Mouse (Mus musculus): ENCODE data around the gene Cbx4. TPM values are rescaled to one million over a fixed set of nuclear protein-coding genes. Genes with fewer than 3 reads are reported as not detected.
A peak's percentile ranks its signal among the peaks of the same experiment; 100 is the strongest.
"Not testable (repeated sequence)": the region's sequence is repeated elsewhere in the genome, so short reads cannot be mapped to it uniquely, and the experiment has no call there.

Gene Cbx4
- total and polyA plus RNA-seq, 2 experiments from 2014 or later: 8.2 to 23.1 TPM

DNA sequence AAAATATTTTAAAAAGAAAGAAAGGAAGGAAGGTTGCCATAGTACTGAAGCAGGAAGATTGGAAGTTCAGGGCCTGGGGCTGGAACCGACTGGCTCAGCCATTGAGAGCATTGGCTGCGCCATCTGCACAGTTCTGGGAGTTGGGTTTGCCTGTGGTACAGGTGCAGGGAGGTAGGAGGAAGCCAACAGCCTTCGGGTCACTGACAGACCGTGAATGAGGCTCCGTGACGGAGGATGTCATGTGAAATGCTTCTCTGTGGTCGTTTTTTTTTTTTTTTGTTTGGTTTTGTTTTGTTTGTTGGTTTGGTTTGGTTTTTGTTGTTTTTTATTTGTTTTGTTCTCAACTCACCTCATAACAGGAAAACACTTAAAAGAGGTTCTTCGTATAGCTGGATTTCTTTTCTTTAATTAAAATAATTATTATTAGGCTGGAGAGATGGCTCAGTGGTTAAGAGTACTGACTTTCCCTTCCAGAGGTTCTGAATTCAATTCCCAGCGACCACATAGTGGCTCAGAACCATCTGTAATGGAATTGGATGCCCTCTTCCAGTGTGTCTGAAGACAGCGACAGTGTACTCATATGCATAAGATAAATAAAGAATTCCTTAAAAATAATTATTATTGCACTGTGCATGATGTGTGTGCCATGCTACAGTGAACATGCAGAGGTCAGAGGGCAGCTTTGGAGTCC is 22.7 kb upstream of the Cbx4 start:
- Histone ChIP-seq H3K9ac (replicated peaks; ENCODE audit: low read depth, low read length) (no peak overlapping the region), H3K4me2 (ENCODE audit: low read depth, low read length) (no peak overlapping the region), H3K4me3 (ENCODE audit: low read depth, low read length) (no peak overlapping the region), H3K27ac (ENCODE audit: low read depth) (no peak overlapping the region), H3K36me3 (replicated peaks; ENCODE audit: control insufficient read depth, insufficient read depth, low read length) (no peaks in the 10 kb centered on the region), H3K9me3 (replicated peaks; ENCODE audit: control insufficient read depth, low read length) (no peaks in the 10 kb centered on the region), H3K4me1 (ENCODE audit: control insufficient read depth, insufficient read depth) (peaks cover 10% of the 10 kb centered on the region; the same call in 1 of the 2 replicates), H3K27me3 (ENCODE audit: control insufficient read depth, insufficient read depth, low read length) (no peaks in the 10 kb centered on the region)
- 82% methylated on average over 10 of the region's 10 CpGs for WGBS
- DNase-seq (ENCODE audit: low spot score) (no peak), ATAC-seq (ENCODE audit: insufficient read depth, low read depth) (no peak)
- TF ChIP-seq EP300 (IDR thresholded peaks at IDR 0.05; ENCODE audit: low read depth): no peak
- TF ChIP-seq CTCF (IDR thresholded peaks at IDR 0.05; ENCODE audit: low read depth): no peak

DNA sequence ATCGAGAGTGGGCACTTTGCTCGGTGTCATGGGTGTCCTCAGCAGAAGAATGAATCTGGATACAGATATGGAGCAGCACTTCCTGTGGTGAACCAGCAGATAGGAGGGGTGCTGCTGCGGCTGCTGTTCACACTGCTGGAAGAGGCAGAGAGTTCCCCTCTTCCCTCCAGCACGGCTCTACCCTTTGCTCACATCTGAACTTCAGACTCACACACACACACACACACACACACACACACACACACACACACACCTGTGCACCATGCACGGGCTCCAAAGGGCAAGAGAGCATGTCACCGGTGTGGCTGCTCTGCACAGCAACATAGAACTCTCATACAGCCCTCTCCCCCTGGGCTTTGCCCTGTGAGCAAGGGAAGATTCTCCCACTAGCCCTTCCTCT is 20.3 kb upstream of the Cbx4 start:
- DNase-seq (ENCODE audit: low spot score): no peak
- H3K9me3 ChIP-seq (replicated peaks; ENCODE audit: control insufficient read depth, low read length): no peaks in the 10 kb centered on the region
- peaks cover 10% of the 10 kb centered on the region; the same call in 1 of the 2 replicates for H3K4me1 ChIP-seq (ENCODE audit: control insufficient read depth, insufficient read depth)
- H3K4me2 ChIP-seq (ENCODE audit: low read depth, low read length): no peak overlapping the region
- TF ChIP-seq EP300 (IDR thresholded peaks at IDR 0.05; ENCODE audit: low read depth) (no peak), CTCF (IDR thresholded peaks at IDR 0.05; ENCODE audit: low read depth) (no peak)
- H3K9ac ChIP-seq (replicated peaks; ENCODE audit: low read depth, low read length): no peak overlapping the region
- no peaks in the 10 kb centered on the region for H3K36me3 ChIP-seq (replicated peaks; ENCODE audit: control insufficient read depth, insufficient read depth, low read length)
- no peak overlapping the region for H3K4me3 ChIP-seq (ENCODE audit: low read depth, low read length)
- H3K27ac ChIP-seq (ENCODE audit: low read depth): no peak overlapping the region
- whole genome bisulfite sequencing: 24% methylated on average over 6 of the region's 6 CpGs
- H3K27me3 ChIP-seq (ENCODE audit: control insufficient read depth, insufficient read depth, low read length): no peaks in the 10 kb centered on the region
- ATAC-seq (ENCODE audit: insufficient read depth, low read depth): no peak

DNA sequence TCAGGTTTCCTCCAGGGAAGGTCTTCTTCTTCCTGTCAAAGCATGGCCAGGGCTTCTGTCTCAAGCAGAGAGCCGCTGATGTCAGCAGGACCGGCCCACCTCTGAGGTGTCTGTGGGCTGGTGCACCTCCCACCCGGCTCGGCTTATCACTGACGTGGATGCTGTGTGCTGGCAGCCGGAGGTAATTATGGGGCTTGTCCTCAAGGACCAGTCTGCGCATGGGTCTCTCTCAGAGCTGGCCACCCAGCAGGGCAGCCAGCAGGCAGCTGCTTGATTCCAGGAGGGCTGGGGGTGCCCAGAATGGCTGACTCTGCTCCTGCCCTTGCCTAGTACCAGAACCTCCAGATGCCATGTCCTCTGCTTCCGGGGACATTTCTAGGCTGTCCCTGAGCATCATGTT is 19.7 kb upstream of the Cbx4 start:
- DNase-seq (ENCODE audit: low spot score): no peak
- no peak overlapping the region for H3K4me3 ChIP-seq (ENCODE audit: low read depth, low read length)
- no peak overlapping the region for H3K9ac ChIP-seq (replicated peaks; ENCODE audit: low read depth, low read length)

DNA sequence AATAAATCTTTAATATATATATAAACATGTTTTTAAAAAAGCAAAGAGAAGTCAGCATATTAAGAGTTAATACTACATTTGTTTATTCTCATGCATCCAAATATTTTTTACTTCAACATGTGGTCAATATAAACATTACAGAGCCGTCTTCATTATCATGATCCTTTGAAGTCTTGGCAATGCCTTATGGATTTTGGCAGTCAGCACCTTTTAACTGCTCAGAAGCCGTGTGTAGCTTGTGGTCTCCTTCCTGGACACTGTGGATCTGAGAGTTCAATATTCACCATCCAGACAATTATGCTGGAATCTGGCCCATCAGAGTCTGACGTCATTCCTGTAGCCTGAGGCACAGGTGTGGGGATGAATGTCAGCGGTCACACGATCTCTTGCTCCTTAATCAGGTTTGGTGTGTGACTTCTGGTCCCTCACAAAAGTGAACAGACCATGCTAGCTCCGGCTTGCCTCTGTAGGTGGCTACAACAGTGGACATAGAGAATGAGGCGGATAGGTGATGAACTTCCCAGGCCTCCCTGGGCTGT is 19.1 kb upstream of the Cbx4 start:
- Histone ChIP-seq H3K36me3 (replicated peaks; ENCODE audit: control insufficient read depth, insufficient read depth, low read length) (no peaks in the 10 kb centered on the region), H3K27ac (ENCODE audit: low read depth) (no peak overlapping the region), H3K9me3 (replicated peaks; ENCODE audit: control insufficient read depth, low read length) (no peaks in the 10 kb centered on the region), H3K9ac (replicated peaks; ENCODE audit: low read depth, low read length) (no peak overlapping the region), H3K4me3 (ENCODE audit: low read depth, low read length) (no peak overlapping the region), H3K27me3 (ENCODE audit: control insufficient read depth, insufficient read depth, low read length) (no peaks in the 10 kb centered on the region), H3K4me2 (ENCODE audit: low read depth, low read length) (peak overlapping the region; percentile 19; the same call in 1 of the 2 replicates), H3K4me1 (ENCODE audit: control insufficient read depth, insufficient read depth) (peaks cover 10% of the 10 kb centered on the region; the same call in 1 of the 2 replicates)
- 58% methylated on average over 7 of the region's 7 CpGs for WGBS
- ATAC-seq (ENCODE audit: insufficient read depth, low read depth) (no peak), DNase-seq (ENCODE audit: low spot score) (no peak)
- TF ChIP-seq EP300 (IDR thresholded peaks at IDR 0.05; ENCODE audit: low read depth) (no peak), CTCF (IDR thresholded peaks at IDR 0.05; ENCODE audit: low read depth) (no peak)

More for the DNA sequence above, 19.7 kb upstream of the Cbx4 start:
- TF ChIP-seq EP300 (IDR thresholded peaks at IDR 0.05; ENCODE audit: low read depth): no peak
- TF ChIP-seq CTCF (IDR thresholded peaks at IDR 0.05; ENCODE audit: low read depth): no peak
- 12% methylated on average over 8 of the region's 8 CpGs for WGBS
- ATAC-seq (ENCODE audit: insufficient read depth, low read depth): 0 out of 2 replicates have a peak, but pooled peaks have one; percentile 39
- Histone ChIP-seq H3K9me3 (replicated peaks; ENCODE audit: control insufficient read depth, low read length) (no peaks in the 10 kb centered on the region), H3K4me1 (ENCODE audit: control insufficient read depth, insufficient read depth) (peaks cover 10% of the 10 kb centered on the region; the same call in 1 of the 2 replicates), H3K4me2 (ENCODE audit: low read depth, low read length) (peak overlapping the region; percentile 19; the same call in 1 of the 2 replicates), H3K27ac (ENCODE audit: low read depth) (no peak overlapping the region), H3K27me3 (ENCODE audit: control insufficient read depth, insufficient read depth, low read length) (no peaks in the 10 kb centered on the region), H3K36me3 (replicated peaks; ENCODE audit: control insufficient read depth, insufficient read depth, low read length) (no peaks in the 10 kb centered on the region)

DNA sequence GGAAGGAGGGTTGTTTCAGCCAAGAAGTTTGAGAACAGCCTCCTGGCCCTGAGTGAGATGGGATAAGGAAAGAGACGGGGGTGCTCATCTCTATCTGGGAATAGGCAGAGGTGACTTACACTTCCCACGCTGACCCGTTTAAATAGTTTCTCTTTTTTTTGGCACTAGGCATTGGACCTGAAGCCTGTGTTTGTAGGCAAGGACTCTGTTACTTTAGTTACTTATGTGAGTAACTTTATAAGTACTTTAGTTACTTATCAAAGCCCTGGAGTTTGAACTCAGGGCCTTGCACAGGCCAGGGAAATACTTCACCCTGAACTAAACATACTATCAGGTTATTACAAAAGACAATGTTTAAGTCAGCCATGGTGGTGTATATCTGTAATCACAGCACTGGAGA is 18.0 kb upstream of the Cbx4 start:
- H3K36me3 ChIP-seq (replicated peaks; ENCODE audit: control insufficient read depth, insufficient read depth, low read length): no peaks in the 10 kb centered on the region
- DNase-seq (ENCODE audit: low spot score) (no peak), ATAC-seq (ENCODE audit: insufficient read depth, low read depth) (no peak)
- H3K4me3 ChIP-seq (ENCODE audit: low read depth, low read length): no peak overlapping the region
- no peaks in the 10 kb centered on the region for H3K27me3 ChIP-seq (ENCODE audit: control insufficient read depth, insufficient read depth, low read length)
- H3K27ac ChIP-seq (ENCODE audit: low read depth): no peak overlapping the region
- H3K9me3 ChIP-seq (replicated peaks; ENCODE audit: control insufficient read depth, low read length): no peaks in the 10 kb centered on the region
- H3K9ac ChIP-seq (replicated peaks; ENCODE audit: low read depth, low read length): no peak overlapping the region
- no peak for TF ChIP-seq CTCF (IDR thresholded peaks at IDR 0.05; ENCODE audit: low read depth)
- TF ChIP-seq EP300 (IDR thresholded peaks at IDR 0.05; ENCODE audit: low read depth): no peak
- H3K4me1 ChIP-seq (ENCODE audit: control insufficient read depth, insufficient read depth): peaks cover 10% of the 10 kb centered on the region; the same call in 1 of the 2 replicates
- H3K4me2 ChIP-seq (ENCODE audit: low read depth, low read length): no peak overlapping the region
- WGBS: 85% methylated on average over 3 of the region's 3 CpGs

GRCm38 (mm10) chr11:119100355-119100754 is 14.3 kb upstream of the Cbx4 start:
- H3K4me1 ChIP-seq (ENCODE audit: control insufficient read depth, insufficient read depth); H3K9ac ChIP-seq (replicated peaks; ENCODE audit: low read depth, low read length); ATAC-seq (ENCODE audit: insufficient read depth, low read depth); H3K4me3 ChIP-seq (ENCODE audit: low read depth, low read length); H3K9me3 ChIP-seq (replicated peaks; ENCODE audit: control insufficient read depth, low read length); H3K36me3 ChIP-seq (replicated peaks; ENCODE audit: control insufficient read depth, insufficient read depth, low read length); H3K4me2 ChIP-seq (ENCODE audit: low read depth, low read length); H3K27ac ChIP-seq (ENCODE audit: low read depth); DNase-seq (ENCODE audit: low spot score); H3K27me3 ChIP-seq (ENCODE audit: control insufficient read depth, insufficient read depth, low read length): not testable (repeated sequence)
- WGBS: 70% methylated on average over 4 of the region's 4 CpGs

All from heart, postnatal 0 days (tissue).